Mouse (Mus musculus) thymus, postnatal 14 days (tissue): ENCODE data around the gene Smim13.
A peak's percentile ranks its signal among the peaks of the same experiment; 100 is the strongest.
"Not testable (repeated sequence)": the region's sequence is repeated elsewhere in the genome, so short reads cannot be mapped to it uniquely, and the experiment has no call there.

Experiments
- DNase-seq: peaks from one replicate; pipeline ENCODE4 v3.0.0; 2021

The Smim13 gene

GRCm38 (mm10) chr13:41238035-41238804 is 11.4 kb upstream of the Smim13 start:
- DNase-seq, result no peak

- DNase-seq, result peak; percentile 32
Observed at GRCm38 (mm10) chr13:41238805-41239130, 10.9 kb upstream of the Smim13 start.

GRCm38 (mm10) chr13:41241557-41241956 is 8.1 kb upstream of the Smim13 start:
- DNase-seq, result no peak

- DNase-seq, result no peak
Observed at GRCm38 (mm10) chr13:41244306-41244830, 5.3 kb upstream of the Smim13 start.

GRCm38 (mm10) chr13:41248751-41249520 is 708 bp upstream of the Smim13 start:
- DNase-seq, result peak; percentile 81

- no peak for DNase-seq
Observed at GRCm38 (mm10) chr13:41250318-41250981, 806 bp downstream of the Smim13 start.

- DNase-seq, result not testable (repeated sequence)
Observed at GRCm38 (mm10) chr13:41251232-41251631, 1.6 kb downstream of the Smim13 start.

- no peak for DNase-seq
Observed at GRCm38 (mm10) chr13:41251667-41252066, 2.0 kb downstream of the Smim13 start.

GRCm38 (mm10) chr13:41252141-41252540 is 2.5 kb downstream of the Smim13 start:
- no peak for DNase-seq

- DNase-seq, result no peak
Observed at GRCm38 (mm10) chr13:41252736-41253135, 3.1 kb downstream of the Smim13 start.

GRCm38 (mm10) chr13:41256126-41256525 is 6.5 kb downstream of the Smim13 start:
- DNase-seq, result no peak

- no peak for DNase-seq
Observed at GRCm38 (mm10) chr13:41256962-41257361, 7.3 kb downstream of the Smim13 start.

- DNase-seq, result no peak
Observed at GRCm38 (mm10) chr13:41257851-41258250, 8.2 kb downstream of the Smim13 start.

GRCm38 (mm10) chr13:41261617-41262016 is 12.0 kb downstream of the Smim13 start:
- DNase-seq, result not testable (repeated sequence)

GRCm38 (mm10) chr13:41263304-41264006 is 13.8 kb downstream of the Smim13 start:
- no peak for DNase-seq

GRCm38 (mm10) chr13:41267827-41268408 is 18.3 kb downstream of the Smim13 start:
- no peak for DNase-seq

GRCm38 (mm10) chr13:41273927-41274650 is 24.4 kb downstream of the Smim13 start, which contains the start of gene Gm17364:
Gene Gm17364, minus strand, starts transcription at chr13:41273977.
- no peak for DNase-seq

GRCm38 (mm10) chr13:41280696-41281095 is 31.1 kb downstream of the Smim13 start:
- DNase-seq, result no peak

- peak; percentile 70 for DNase-seq
Observed at GRCm38 (mm10) chr13:41283256-41283655, 33.6 kb downstream of the Smim13 start.

- DNase-seq, result no peak
Observed at GRCm38 (mm10) chr13:41285448-41285847, 35.8 kb downstream of the Smim13 start.

GRCm38 (mm10) chr13:41286285-41286684 is 36.6 kb downstream of the Smim13 start:
- no peak for DNase-seq
